Mouse (Mus musculus): ENCODE measurements around the gene Slc35e3. TPM values are rescaled to one million over a fixed set of nuclear protein-coding genes. Genes with fewer than 3 reads are reported as not detected.

The Slc35e3 gene
- polyA plus RNA-seq, 1 experiment from 2014 or later, result 19.4 TPM

GRCm38 (mm10) chr10:117710604-117711141, 35.5 kb downstream of the Slc35e3 start, which contains the start of gene Mdm2:
Mdm2 (minus strand) TSS chr10:117710758.
- TF ChIP-seq CTCF (IDR thresholded peaks at IDR 0.05; ENCODE audit: low read depth) (peak; percentile 85), EP300 (optimal IDR thresholded peaks at IDR 0.05) (no peak)
- under 1% methylated on average over 52 of the region's 52 CpGs for WGBS
- peak; percentile 97 for DNase-seq (ENCODE audit: low spot score)

GRCm38 (mm10) chr10:117709930-117710603, 36.1 kb downstream of the Slc35e3 start:
- WGBS, result under 1% methylated on average over 59 of the region's 71 CpGs
- Histone ChIP-seq H3K4me2 (replicated peaks; ENCODE audit: low read depth) (peak overlapping the region; percentile 70), H3K4me3 (ENCODE audit: low read depth, low read length) (peak overlapping the region; percentile 97), H3K27ac (replicated peaks) (peak overlapping the region; percentile 99), H3K4me1 (replicated peaks; ENCODE audit: control insufficient read depth, insufficient read depth) (no peaks in the 10 kb centered on the region), H3K9ac (ENCODE audit: low read length) (peak overlapping the region; percentile 99), H3K27me3 (ENCODE audit: control insufficient read depth, insufficient read depth, low read length) (no peaks in the 10 kb centered on the region), H3K36me3 (ENCODE audit: control insufficient read depth, insufficient read depth, low read length) (peaks cover 5% of the 10 kb centered on the region; the same call in 1 of the 2 replicates), H3K9me3 (ENCODE audit: control insufficient read depth, low read length) (no peaks in the 10 kb centered on the region)
- DNase-seq (ENCODE audit: low spot score) (peak; percentile 79), ATAC-seq (ENCODE audit: low FRiP score, low TSS enrichment) (peak; percentile 81)
- TF ChIP-seq EP300 (optimal IDR thresholded peaks at IDR 0.05) (no peak), CTCF (IDR thresholded peaks at IDR 0.05; ENCODE audit: low read depth) (no peak)

More at GRCm38 (mm10) chr10:117710604-117711141, 35.5 kb downstream of the Slc35e3 start, which contains the start of gene Mdm2:
- Histone ChIP-seq H3K4me3 (ENCODE audit: low read depth, low read length) (peak within 1 kb of the TSS; percentile 97), H3K9me3 (ENCODE audit: control insufficient read depth, low read length) (no peaks in the 10 kb centered on the region), H3K4me1 (replicated peaks; ENCODE audit: control insufficient read depth, insufficient read depth) (no peaks in the 10 kb centered on the region), H3K27ac (replicated peaks) (peak within 1 kb of the TSS; percentile 99), H3K27me3 (ENCODE audit: control insufficient read depth, insufficient read depth, low read length) (no peaks in the 10 kb centered on the region), H3K36me3 (ENCODE audit: control insufficient read depth, insufficient read depth, low read length) (peaks cover 5% of the 10 kb centered on the region; the same call in 1 of the 2 replicates), H3K9ac (ENCODE audit: low read length) (peak within 1 kb of the TSS; percentile 99), H3K4me2 (replicated peaks; ENCODE audit: low read depth) (peak within 1 kb of the TSS; percentile 70)
- peak; percentile 95 for ATAC-seq (ENCODE audit: low FRiP score, low TSS enrichment)

- ATAC-seq (ENCODE audit: low FRiP score, low TSS enrichment) (no peak), DNase-seq (ENCODE audit: low spot score) (no peak)
- Histone ChIP-seq H3K4me2 (replicated peaks; ENCODE audit: low read depth) (peak overlapping the region; percentile 70), H3K9me3 (ENCODE audit: control insufficient read depth, low read length) (no peaks in the 10 kb centered on the region), H3K4me1 (replicated peaks; ENCODE audit: control insufficient read depth, insufficient read depth) (no peaks in the 10 kb centered on the region), H3K27ac (replicated peaks) (peak overlapping the region; percentile 99), H3K27me3 (ENCODE audit: control insufficient read depth, insufficient read depth, low read length) (no peaks in the 10 kb centered on the region), H3K9ac (ENCODE audit: low read length) (peak overlapping the region; percentile 99), H3K4me3 (ENCODE audit: low read depth, low read length) (peak overlapping the region; percentile 97), H3K36me3 (ENCODE audit: control insufficient read depth, insufficient read depth, low read length) (peaks cover 5% of the 10 kb centered on the region; the same call in 1 of the 2 replicates)
- 24% methylated on average over 12 of the region's 12 CpGs for WGBS
- TF ChIP-seq CTCF (IDR thresholded peaks at IDR 0.05; ENCODE audit: low read depth), result no peak
- TF ChIP-seq EP300 (optimal IDR thresholded peaks at IDR 0.05), result no peak
These were observed 36.8 kb downstream of the Slc35e3 start for GRCm38 (mm10) chr10:117709326-117709830.

- 64% methylated on average over 9 of the region's 9 CpGs for WGBS
- no peak overlapping the region for H3K27ac ChIP-seq (replicated peaks)
These were observed 37.3 kb downstream of the Slc35e3 start for GRCm38 (mm10) chr10:117708856-117709255.

GRCm38 (mm10) chr10:117708376-117708775, 37.8 kb downstream of the Slc35e3 start:
- no peak for DNase-seq (ENCODE audit: low spot score)
- H3K9me3 ChIP-seq (ENCODE audit: control insufficient read depth, low read length), result no peaks in the 10 kb centered on the region
- 95% methylated on average over 2 of the region's 2 CpGs for WGBS
- no peak overlapping the region for H3K4me2 ChIP-seq (replicated peaks; ENCODE audit: low read depth)
- no peak for ATAC-seq (ENCODE audit: low FRiP score, low TSS enrichment)
- H3K27ac ChIP-seq (replicated peaks), result no peak overlapping the region
- no peaks in the 10 kb centered on the region for H3K27me3 ChIP-seq (ENCODE audit: control insufficient read depth, insufficient read depth, low read length)
- peaks cover 5% of the 10 kb centered on the region for H3K36me3 ChIP-seq (ENCODE audit: control insufficient read depth, insufficient read depth, low read length)
- H3K4me3 ChIP-seq (ENCODE audit: low read depth, low read length), result no peak overlapping the region
- no peak overlapping the region for H3K9ac ChIP-seq (ENCODE audit: low read length)
- H3K4me1 ChIP-seq (replicated peaks; ENCODE audit: control insufficient read depth, insufficient read depth), result no peaks in the 10 kb centered on the region
- TF ChIP-seq CTCF (IDR thresholded peaks at IDR 0.05; ENCODE audit: low read depth), result no peak
- TF ChIP-seq EP300 (optimal IDR thresholded peaks at IDR 0.05), result no peak

More at GRCm38 (mm10) chr10:117708856-117709255, 37.3 kb downstream of the Slc35e3 start:
- Histone ChIP-seq H3K9ac (ENCODE audit: low read length) (0 out of 2 replicates have a peak overlapping the region, but pooled peaks have one; percentile 23), H3K9me3 (ENCODE audit: control insufficient read depth, low read length) (no peaks in the 10 kb centered on the region), H3K4me1 (replicated peaks; ENCODE audit: control insufficient read depth, insufficient read depth) (no peaks in the 10 kb centered on the region), H3K4me3 (ENCODE audit: low read depth, low read length) (peak overlapping the region; percentile 97; the same call in 1 of the 2 replicates), H3K27me3 (ENCODE audit: control insufficient read depth, insufficient read depth, low read length) (no peaks in the 10 kb centered on the region), H3K4me2 (replicated peaks; ENCODE audit: low read depth) (peak overlapping the region; percentile 70), H3K36me3 (ENCODE audit: control insufficient read depth, insufficient read depth, low read length) (peaks cover 5% of the 10 kb centered on the region; the same call in 1 of the 2 replicates)
- no peak for DNase-seq (ENCODE audit: low spot score)
- TF ChIP-seq CTCF (IDR thresholded peaks at IDR 0.05; ENCODE audit: low read depth) (no peak), EP300 (optimal IDR thresholded peaks at IDR 0.05) (no peak)
- ATAC-seq (ENCODE audit: low FRiP score, low TSS enrichment), result no peak

Data from stomach, postnatal 0 days (tissue).